Mouse (Mus musculus) CH12.LX (cell line): ENCODE data around the gene Pradc1. TPM values are rescaled to one million over a fixed set of nuclear protein-coding genes. Genes with fewer than 3 reads are reported as not detected.

Source experiments
- DNase-seq: peaks from one replicate; pipeline ENCODE4 v3.0.0-alpha.2; 2013; ENCODE audit errors: extremely low read depth
- H3K27ac ChIP-seq: 2 replicates; pipeline ENCODE4 v1.5.1; 2012; ENCODE audit warnings: low read depth, mild to moderate bottlenecking, control low read depth, moderate library complexity; ENCODE audit not compliant: insufficient read depth
- H3K27me3 ChIP-seq: replicated peaks from 2 replicates; pipeline ENCODE3; 2012; ENCODE audit warnings: inconsistent platforms
- H3K36me3 ChIP-seq, 2 experiments: replicated peaks in 1 of 2; 2 replicates each; pipeline versions ENCODE3 to v1.6.1; 2012; ENCODE audit warnings: inconsistent platforms in 1 of 2, low read length in 1 of 2, mild to moderate bottlenecking in 1 of 2, mixed read lengths in 1 of 2, moderate library complexity in 1 of 2; ENCODE audit not compliant: control insufficient read depth in 1 of 2, insufficient read depth in 1 of 2
- H3K4me1 ChIP-seq, 2 experiments: 2 replicates each; pipeline ENCODE4 v1.6.1; 2012; ENCODE audit warnings: inconsistent platforms in 1 of 2, moderate library complexity in 1 of 2; ENCODE audit not compliant: insufficient read depth in 2 of 2, control insufficient read depth in 1 of 2
- H3K4me2 ChIP-seq: 2 replicates; pipeline ENCODE4 v1.6.1; 2012; ENCODE audit warnings: low read depth, mild to moderate bottlenecking, control low read depth; ENCODE audit not compliant: poor library complexity, insufficient read depth, severe bottlenecking
- H3K4me3 ChIP-seq, 3 experiments: fragments of 150-350 bp in 1 of 3; sonication (generic) in 1 of 3; replicated peaks in 1 of 3; 2 replicates each; pipeline versions ENCODE3 to v1.5.1; 2011 to 2012; ENCODE audit warnings: low read depth in 2 of 3, low read length in 2 of 3, mild to moderate bottlenecking in 2 of 3, moderate library complexity in 2 of 3, control low read depth in 1 of 3, improper control_type of control experiment in 1 of 3, inconsistent platforms in 1 of 3, mixed read lengths in 1 of 3; ENCODE audit not compliant: poor library complexity in 1 of 3
- H3K79me2 ChIP-seq: replicated peaks from 2 replicates; pipeline ENCODE4 v1.6.1; 2012; ENCODE audit warnings: mild to moderate bottlenecking, moderate library complexity; ENCODE audit not compliant: control insufficient read depth, poor library complexity, insufficient read depth, severe bottlenecking; ENCODE audit errors: extremely low read depth
- H3K9ac ChIP-seq: 2 replicates; pipeline ENCODE4 v1.6.1; 2012; ENCODE audit warnings: low read depth, mild to moderate bottlenecking, control low read depth, moderate library complexity; ENCODE audit not compliant: insufficient read depth
- H3K9me3 ChIP-seq: replicated peaks from 2 replicates; pipeline ENCODE3; 2012; ENCODE audit warnings: low read length, inconsistent platforms, mixed read lengths
- BHLHE40 ChIP-seq: IDR thresholded peaks from 2 replicates; pipeline ENCODE4 v1.6.1; 2011; ENCODE audit warnings: mild to moderate bottlenecking, low read depth, low read length, improper control_type of control experiment
- CHD1 ChIP-seq: IDR thresholded peaks from 2 replicates; pipeline ENCODE4 v1.6.1; 2012; ENCODE audit warnings: low read depth, low read length, improper control_type of control experiment, inconsistent platforms
- CHD2 ChIP-seq: IDR thresholded peaks from 2 replicates; pipeline ENCODE4 v1.6.1; 2011; ENCODE audit warnings: low read length, improper control_type of control experiment
- CTCF ChIP-seq, 2 experiments: IDR thresholded peaks in 1 of 2; conservative IDR thresholded peaks in 1 of 2; 2 replicates each; pipeline ENCODE4 v1.5.1; 2011 to 2012; ENCODE audit warnings: low read depth in 2 of 2, low read length in 2 of 2, improper control_type of control experiment in 1 of 2, inconsistent platforms in 1 of 2, mild to moderate bottlenecking in 1 of 2, moderate library complexity in 1 of 2
- E2F4 ChIP-seq: IDR thresholded peaks from 2 replicates; pipeline ENCODE4 v1.6.1; 2011; ENCODE audit warnings: low read depth, low read length, improper control_type of control experiment; ENCODE audit not compliant: insufficient replicate concordance
- ELF1 ChIP-seq: IDR thresholded peaks from 2 replicates; pipeline ENCODE4 v1.6.1; 2014; ENCODE audit warnings: low read depth, mild to moderate bottlenecking, inconsistent platforms, low read length, improper control_type of control experiment
- EP300 ChIP-seq: IDR thresholded peaks from 2 replicates; pipeline ENCODE4 v1.6.1; 2011; ENCODE audit warnings: low read length, improper control_type of control experiment
- ETS1 ChIP-seq: conservative IDR thresholded peaks from 2 replicates; pipeline ENCODE4 v1.6.1; 2012; ENCODE audit warnings: low read depth, mild to moderate bottlenecking, inconsistent platforms, low read length, improper control_type of control experiment, moderate library complexity
- IRF4 ChIP-seq: IDR thresholded peaks from 2 replicates; pipeline ENCODE4 v1.6.1; 2014; ENCODE audit warnings: low read depth, mild to moderate bottlenecking, inconsistent platforms, low read length, improper control_type of control experiment
- JUN ChIP-seq: IDR thresholded peaks from 2 replicates; pipeline ENCODE4 v1.6.1; 2011; ENCODE audit warnings: low read depth, mild to moderate bottlenecking, low read length, improper control_type of control experiment, moderate library complexity; ENCODE audit not compliant: insufficient read depth
- KAT2A ChIP-seq: IDR thresholded peaks from 2 replicates; pipeline ENCODE4 v1.6.1; 2012; ENCODE audit warnings: low read length, improper control_type of control experiment, inconsistent platforms; ENCODE audit not compliant: insufficient replicate concordance
- MAZ ChIP-seq: IDR thresholded peaks from 2 replicates; pipeline ENCODE4 v1.6.1; 2012; ENCODE audit warnings: low read depth, mild to moderate bottlenecking, inconsistent platforms, low read length, improper control_type of control experiment, moderate library complexity
- MEF2A ChIP-seq: IDR thresholded peaks from 2 replicates; pipeline ENCODE4 v1.6.1; 2014; ENCODE audit warnings: low read depth, mild to moderate bottlenecking, inconsistent platforms, low read length, improper control_type of control experiment, borderline replicate concordance
- MXI1 ChIP-seq: IDR thresholded peaks from 2 replicates; pipeline ENCODE4 v1.6.1; 2011; ENCODE audit warnings: mild to moderate bottlenecking, low read depth, low read length, improper control_type of control experiment
- MYC ChIP-seq: IDR thresholded peaks from 2 replicates; pipeline ENCODE4 v1.6.1; 2011; ENCODE audit warnings: low read depth, mild to moderate bottlenecking, improper control_type of control experiment, low read length
- NELFE ChIP-seq: IDR thresholded peaks from 2 replicates; pipeline ENCODE4 v1.6.1; 2011; ENCODE audit warnings: low read depth, low read length, improper control_type of control experiment
- NRF1 ChIP-seq: IDR thresholded peaks from 2 replicates; pipeline ENCODE4 v1.6.1; 2014; ENCODE audit warnings: low read depth, mild to moderate bottlenecking, inconsistent platforms, low read length, improper control_type of control experiment, moderate library complexity
- POLR2A ChIP-seq: IDR thresholded peaks from 2 replicates; pipeline ENCODE4 v1.6.1; 2011; ENCODE audit warnings: low read depth, mild to moderate bottlenecking, improper control_type of control experiment, low read length
- SIN3A ChIP-seq: IDR thresholded peaks from 2 replicates; pipeline ENCODE4 v1.6.1; 2012; ENCODE audit warnings: low read length, improper control_type of control experiment, inconsistent platforms
- SMC3 ChIP-seq: IDR thresholded peaks from 2 replicates; pipeline ENCODE4 v1.6.1; 2011; ENCODE audit warnings: low read depth, low read length, improper control_type of control experiment
- UBTF ChIP-seq: IDR thresholded peaks from 2 replicates; pipeline ENCODE4 v1.6.1; 2012; ENCODE audit warnings: low read depth, mild to moderate bottlenecking, inconsistent platforms, low read length, improper control_type of control experiment, moderate library complexity
- USF2 ChIP-seq: conservative IDR thresholded peaks from 2 replicates; pipeline ENCODE4 v1.6.1; 2011; ENCODE audit warnings: low read depth, low read length, improper control_type of control experiment
- ZC3H11A ChIP-seq: IDR thresholded peaks from 2 replicates; pipeline ENCODE4 v1.6.1; 2012; ENCODE audit warnings: low read depth, mild to moderate bottlenecking, inconsistent platforms, low read length, improper control_type of control experiment
- ZKSCAN1 ChIP-seq: IDR thresholded peaks from 2 replicates; pipeline ENCODE4 v1.6.1; 2012; ENCODE audit warnings: low read depth, inconsistent platforms, low read length, improper control_type of control experiment, borderline replicate concordance
- ZMIZ1 ChIP-seq: IDR thresholded peaks from 2 replicates; pipeline ENCODE4 v1.6.1; 2012; ENCODE audit warnings: low read depth, mild to moderate bottlenecking, inconsistent platforms, low read length, improper control_type of control experiment
- ZNF384 ChIP-seq: IDR thresholded peaks from 2 replicates; pipeline ENCODE4 v1.6.1; 2012; ENCODE audit warnings: low read depth, low read length, improper control_type of control experiment, inconsistent platforms
- dilution Hi-C: fragments of 300-500 bp; cut with MboI; formaldehyde crosslinking; loops from 2 replicates; pipeline ENCODE4 v1.14.3; 2020; ENCODE audit warnings: low sequenced_read_pairs; ENCODE audit not compliant: extremely low pct_unique_long_range_greater_than_20kb, extremely low pct_ligation_motif_present
- in situ Hi-C: fragments of 300-500 bp; cut with MboI; formaldehyde crosslinking; loops from 3 replicates; pipeline ENCODE4 v1.14.3; 2019; ENCODE audit warnings: low sequenced_read_pairs, low pct_ligation_motif_present, low pct_unique_long_range_greater_than_20kb, mixed read lengths
- polyA plus RNA-seq: library from polyadenylated mRNA; unstranded; fragments of >175 nt; gene quantifications from 2 replicates; pipeline ENCODE4 v1.2.1, GENCODE M21; 2012; ENCODE audit warnings: low read depth; ENCODE audit not compliant: insufficient read length
- total RNA-seq, 2 experiments: library from RNA; depleted of rRNA; stranded (reverse); fragments of 300-350 nt in 1 of 2; fragments of >200 nt in 1 of 2; gene quantifications; 2 replicates each; pipeline ENCODE4 v1.2.3; 2012 to 2014

Gene Pradc1
- total and polyA plus RNA-seq, 3 experiments, result 11.0 to 18.8 (median 16.3) TPM

- in situ Hi-C loops, result no loop called here
- dilution Hi-C loops, result no loop called here
- no peak overlapping the region for H3K4me2 ChIP-seq
- H3K9ac ChIP-seq, result no peak overlapping the region
- no peaks in the 10 kb centered on the region for H3K79me2 ChIP-seq
- H3K4me1 ChIP-seq, result peaks cover 0 to 8% of the 10 kb centered on the region in 2 experiments; a peak in 2 of 4 replicates
- DNase-seq, result no peak
- H3K36me3 ChIP-seq, result no peaks in the 10 kb centered on the region
- H3K27ac ChIP-seq, result no peak overlapping the region
- TF ChIP-seq MEF2A, result no peak
- no peak for TF ChIP-seq CHD2
- no peak for TF ChIP-seq IRF4
- no peak for TF ChIP-seq NELFE
- no peak for TF ChIP-seq MAZ
- no peak for TF ChIP-seq BHLHE40
- no peak for TF ChIP-seq KAT2A
- no peak for TF ChIP-seq MXI1
- TF ChIP-seq EP300, result no peak
- no peak for TF ChIP-seq ZNF384
- no peak for TF ChIP-seq SMC3
- TF ChIP-seq ZC3H11A, result no peak
- TF ChIP-seq ELF1, result no peak
- H3K4me3 ChIP-seq, result no peak overlapping the region
- H3K27me3 ChIP-seq, result peaks cover 83% of the 10 kb centered on the region
- no peaks in the 10 kb centered on the region for H3K9me3 ChIP-seq
Observed at GRCm38 (mm10) chr6:85500416-85500815, 48.6 kb upstream of the Pradc1 start.

GRCm38 (mm10) chr6:85498147-85498546 lies 46.4 kb upstream of the Pradc1 start:
- Histone ChIP-seq H3K4me3 (no peak overlapping the region), H3K79me2 (no peaks in the 10 kb centered on the region), H3K36me3 (no peaks in the 10 kb centered on the region), H3K4me1 (peaks cover 0 to 7% of the 10 kb centered on the region in 2 experiments; a peak in 2 of 4 replicates), H3K9ac (no peak overlapping the region), H3K9me3 (no peaks in the 10 kb centered on the region), H3K4me2 (no peak overlapping the region), H3K27me3 (peaks cover 77% of the 10 kb centered on the region), H3K27ac (no peak overlapping the region)
- dilution Hi-C loops, result no loop called here
- in situ Hi-C loops, result no loop called here
- DNase-seq, result no peak
- no peak for TF ChIP-seq ZNF384
- TF ChIP-seq ELF1, result no peak
- no peak for TF ChIP-seq UBTF
- TF ChIP-seq USF2, result no peak
- TF ChIP-seq IRF4, result no peak
- TF ChIP-seq MEF2A, result no peak
- no peak for TF ChIP-seq NRF1
- no peak for TF ChIP-seq ZKSCAN1
- TF ChIP-seq CTCF (conservative IDR thresholded peaks at IDR 0.05 in 1 of 2, IDR thresholded peaks at IDR 0.05 in 1 of 2; ENCODE audit: low read depth in 2 of 2, low read length in 2 of 2), result no peak
- no peak for TF ChIP-seq EP300
- TF ChIP-seq POLR2A, result no peak
- no peak for TF ChIP-seq JUN
- TF ChIP-seq ZMIZ1, result no peak
- no peak for TF ChIP-seq CHD1
- no peak for TF ChIP-seq SIN3A
- no peak for TF ChIP-seq E2F4
- no peak for TF ChIP-seq KAT2A
- no peak for TF ChIP-seq ETS1
- TF ChIP-seq MYC, result no peak
